Comparison of ENCODE assay signal across 11 mouse cellular contexts in genomic region chr10:70169044-70169443, GRCm38 (mm10). TPM values are rescaled to one million over a fixed set of nuclear protein-coding genes. Genes with fewer than 3 reads are reported as not detected.
DNase-seq lines count a peak whose midpoint lies in the region; ATAC-seq lines count a peak whose summit lies in the region.
"Had no signal": no experiment of that assay in that cellular context is flagged by ENCODE, and none has a peak within 500 bp of the region (broad histone marks: within the 10 kb centered on the region; RNA-seq: fewer than 3 reads in every experiment).

No protein-coding gene starts in this region.

- no peaks in the 10 kb centered on the region for H3K9me3 ChIP-seq in forebrain, embryonic 12.5 days
- H3K9me3 ChIP-seq in forebrain, embryonic 13.5 days (replicated peaks): no peaks in the 10 kb centered on the region
- no peaks in the 10 kb centered on the region for H3K9me3 ChIP-seq in neural tube, embryonic 13.5 days
- H3K9me3 ChIP-seq: embryonic facial prominence, embryonic 13.5 days had no signal

- no peaks in the 10 kb centered on the region for H3K27me3 ChIP-seq in forebrain, embryonic 12.5 days
- H3K27me3 ChIP-seq in forebrain, embryonic 13.5 days: no peaks in the 10 kb centered on the region
- no peaks in the 10 kb centered on the region for H3K27me3 ChIP-seq in neural tube, embryonic 13.5 days
- H3K27me3 ChIP-seq: embryonic facial prominence, embryonic 13.5 days; Patski had no signal

- H3K4me1 ChIP-seq in forebrain, embryonic 12.5 days: peaks cover 3% of the 10 kb centered on the region; the same call in 1 of the 2 replicates
- H3K4me1 ChIP-seq in forebrain, embryonic 13.5 days: no peaks in the 10 kb centered on the region
- H3K4me1 ChIP-seq in neural tube, embryonic 13.5 days (replicated peaks): peaks cover 14% of the 10 kb centered on the region

- ATAC-seq in forebrain, embryonic 12.5 days (ENCODE audit: low FRiP score): peak; percentile 21; the same call in 1 of the 2 replicates
- no peak for ATAC-seq in forebrain, embryonic 13.5 days
- ATAC-seq in neural tube, embryonic 13.5 days (ENCODE audit: low read depth): peak; percentile 20; the same call in 1 of the 2 replicates
- ATAC-seq: Patski had no signal

- H3K36me3 ChIP-seq in forebrain, embryonic 12.5 days (replicated peaks): peaks cover 28% of the 10 kb centered on the region
- H3K36me3 ChIP-seq in forebrain, embryonic 13.5 days (ENCODE audit: poor library complexity, severe bottlenecking): peaks cover 45% of the 10 kb centered on the region
- H3K36me3 ChIP-seq in neural tube, embryonic 13.5 days: peaks cover 45% of the 10 kb centered on the region

- no peak overlapping the region for H3K4me2 ChIP-seq in forebrain, embryonic 12.5 days
- no peak overlapping the region for H3K4me2 ChIP-seq in forebrain, embryonic 13.5 days
- H3K4me2 ChIP-seq in neural tube, embryonic 13.5 days: no peak overlapping the region
- H3K4me2 ChIP-seq: embryonic facial prominence, embryonic 13.5 days had no signal

- 87% methylated on average over 18 of the region's 18 CpGs for WGBS in forebrain, embryonic 12.5 days
- 86% methylated on average over 18 of the region's 18 CpGs for WGBS in forebrain, embryonic 13.5 days
- 62% methylated on average over 18 of the region's 18 CpGs for WGBS in neural tube, embryonic 13.5 days

- intact Hi-C loops in left cerebral cortex, postnatal 36 days (cut with DNase I): loop anchor here (5.0 kb wide), 1 partner anchor 72 kb away; the partner anchor contains the start of gene Ccdc6

- H3K4me3 ChIP-seq in forebrain, embryonic 12.5 days (replicated peaks): no peak overlapping the region
- H3K4me3 ChIP-seq in forebrain, embryonic 13.5 days: no peak overlapping the region
- no peak overlapping the region for H3K4me3 ChIP-seq in neural tube, embryonic 13.5 days
- H3K4me3 ChIP-seq: embryonic facial prominence, embryonic 13.5 days had no signal

- DNase-seq in neural tube, embryonic 10.5 days (ENCODE audit: extremely low spot score, low spot score): no peak
- DNase-seq in left cerebral cortex, postnatal 36 days (ENCODE audit: low spot score in 2 of 2): peak; percentile 41 to 68
- DNase-seq in telencephalon, adult 2 months (ENCODE audit: low read depth, low spot score): peak; percentile 59
- DNase-seq in lung, postnatal 14 days: no peak
- DNase-seq in thymus, postnatal 36 days: no peak

- H3K27ac ChIP-seq in forebrain, embryonic 12.5 days: 0 out of 2 replicates have a peak overlapping the region, but pooled peaks have one; percentile 16
- H3K27ac ChIP-seq in forebrain, embryonic 13.5 days: no peak overlapping the region
- H3K27ac ChIP-seq in neural tube, embryonic 13.5 days (replicated peaks): peak overlapping the region; percentile 66
- H3K27ac ChIP-seq: embryonic facial prominence, embryonic 13.5 days had no signal

- H3K9ac ChIP-seq in forebrain, embryonic 12.5 days: no peak overlapping the region
- no peak overlapping the region for H3K9ac ChIP-seq in forebrain, embryonic 13.5 days
- H3K9ac ChIP-seq in neural tube, embryonic 13.5 days: no peak overlapping the region

RNA-seq across cellular contexts. Expression of gene Mrln, which starts 35.4 kb away (rescaled TPM):
- polyA plus RNA-seq in forebrain, embryonic 12.5 days (2016; fragmentation: Nextera tagmentation; extraction: Ambion mirVana): 0.94 and 1.4 TPM in 2 replicates
- 0.65 TPM in 1 of 2 replicates, not detected in the other for polyA plus RNA-seq in forebrain, embryonic 13.5 days (2015; fragmentation: Nextera tagmentation; extraction: Ambion mirVana)
- 1.7 and 3.5 TPM in 2 replicates for polyA plus RNA-seq in neural tube, embryonic 13.5 days (2015; fragmentation: Nextera tagmentation; extraction: Ambion mirVana)
- total RNA-seq in left cerebral cortex, postnatal 36 days (2021): not detected
- total RNA-seq: liver, adult 2 months had no signal
- polyA plus RNA-seq: liver, adult 2 months; Patski had no signal

Comparison
In these comparisons a context has a peak if more than half of its experiments do, and no peak if none do; other contexts are left out.
1. DNase-seq: peak in left cerebral cortex, postnatal 36 days (2 of 2) and telencephalon, adult 2 months (single experiment); none in neural tube, embryonic 10.5 days (single experiment), lung, postnatal 14 days (single experiment) and thymus, postnatal 36 days (0 of 2).